Mouse (Mus musculus) liver, embryonic 16.5 days (tissue): ENCODE measurements around the gene Bdkrb2. TPM values are rescaled to one million over a fixed set of nuclear protein-coding genes. Genes with fewer than 3 reads are reported as not detected.

Experiments used
- ATAC-seq: fragments of 200-750 bp; cut with Nextera tagmentation; 2 replicates; pipeline ENCODE4 v1.8.0; 2017; ENCODE audit warnings: low read depth, mild to moderate bottlenecking, moderate number of reproducible peaks, moderate library complexity
- H3K27ac ChIP-seq: fragments of 300-500 bp; sonication (generic); 2 replicates; pipeline ENCODE4 v1.5.1; 2014; ENCODE audit warnings: mild to moderate bottlenecking, low read length
- H3K27me3 ChIP-seq: fragments of 300-500 bp; sonication (generic); 2 replicates; pipeline ENCODE4 v1.6.1; 2014; ENCODE audit warnings: low read depth, low read length, mixed read lengths; ENCODE audit not compliant: control insufficient read depth, insufficient read depth
- H3K36me3 ChIP-seq: fragments of 300-500 bp; sonication (generic); 2 replicates; pipeline ENCODE4 v1.6.1; 2014; ENCODE audit warnings: mild to moderate bottlenecking; ENCODE audit not compliant: control insufficient read depth, insufficient read depth
- H3K4me1 ChIP-seq: fragments of 300-500 bp; sonication (generic); 2 replicates; pipeline ENCODE4 v1.6.1; 2014; ENCODE audit warnings: low read depth, low read length, mixed read lengths; ENCODE audit not compliant: control insufficient read depth
- H3K4me2 ChIP-seq: fragments of 300-500 bp; sonication (generic); 2 replicates; pipeline ENCODE4 v1.6.1; 2014; ENCODE audit warnings: low read depth, low read length, mixed read lengths
- H3K4me3 ChIP-seq: fragments of 300-500 bp; sonication (generic); 2 replicates; pipeline ENCODE4 v1.5.1; 2014; ENCODE audit warnings: low read depth, mild to moderate bottlenecking, low read length
- H3K9ac ChIP-seq: fragments of 300-500 bp; sonication (generic); 2 replicates; pipeline ENCODE4 v1.6.1; 2014; ENCODE audit warnings: low read depth, low read length
- H3K9me3 ChIP-seq: fragments of 300-500 bp; sonication (generic); replicated peaks from 2 replicates; pipeline ENCODE4 v1.6.1; 2016; ENCODE audit warnings: low read length; ENCODE audit not compliant: control insufficient read depth
- WGBS: fragments of 180-500 bp; shearing (Covaris S2); extraction: QIAGEN DNeasy Blood & Tissue Kit; methylation state at CpG from one replicate; pipeline ENCODE4 v1.1.7; 2014; ENCODE audit not compliant: insufficient replicate concordance; 5-methylcytosine and 5-hydroxymethylcytosine counted together
- polyA plus RNA-seq: library from polyadenylated mRNA; unstranded; fragments of >200 nt; fragmentation: Nextera tagmentation; extraction: Ambion mirVana; gene quantifications from 2 replicates; pipeline ENCODE4 v1.2.1, GENCODE M21; 2015

The Bdkrb2 gene
- polyA plus RNA-seq, result 0.04 TPM in 1 of 2 replicates, not detected in the other

DNA sequence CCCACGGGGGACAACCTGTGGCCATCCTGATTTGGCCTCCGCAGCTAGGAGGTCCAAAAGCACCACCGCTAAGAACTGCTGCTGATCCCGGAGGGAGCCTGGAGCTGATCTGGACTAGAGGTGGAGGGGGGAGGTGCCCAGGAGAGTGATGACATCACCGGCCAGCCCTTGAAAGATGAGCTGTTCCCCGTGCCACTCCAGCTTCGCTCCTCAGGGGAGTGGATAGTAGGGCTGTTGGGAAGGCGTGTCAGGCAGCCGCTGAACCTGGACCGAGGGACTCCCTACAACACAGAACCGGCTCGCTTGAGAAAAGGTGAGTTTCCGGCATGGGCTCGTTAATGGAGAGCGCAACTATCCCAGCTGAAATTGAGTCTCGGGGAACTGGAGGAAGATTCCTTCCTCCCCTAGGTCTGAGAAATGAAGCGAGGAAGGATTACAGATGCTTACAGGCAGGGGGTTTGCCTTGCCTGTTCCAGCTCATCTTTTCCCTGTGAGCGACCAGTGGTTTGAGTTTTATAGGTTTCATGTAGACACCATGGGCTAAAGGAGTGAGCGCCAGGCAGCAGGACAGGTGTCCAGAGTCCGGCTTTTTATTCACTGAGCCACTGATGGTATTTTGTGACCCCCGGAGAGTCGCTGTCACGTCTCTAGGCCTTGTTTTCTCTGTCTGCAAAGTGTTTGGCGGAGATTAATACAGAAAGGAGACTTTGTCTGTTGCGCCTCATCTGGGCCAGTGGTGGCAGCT is at the start of gene Bdkrb2:
Gene Bdkrb2, plus strand, starts transcription at position 291 of the 745 bp plus-strand sequence.
- Histone ChIP-seq H3K36me3 (no peaks in the 10 kb centered on the region), H3K4me3 (no peak within 1 kb of the TSS), H3K27ac (no peak within 1 kb of the TSS), H3K4me1 (no peaks in the 10 kb centered on the region; the same call in 1 of the 2 replicates), H3K9ac (no peak within 1 kb of the TSS), H3K4me2 (no peak within 1 kb of the TSS), H3K27me3 (peaks cover 34% of the 10 kb centered on the region), H3K9me3 (no peaks in the 10 kb centered on the region)
- ATAC-seq, result no peak
- 8% methylated on average over 25 of the region's 25 CpGs for WGBS

DNA sequence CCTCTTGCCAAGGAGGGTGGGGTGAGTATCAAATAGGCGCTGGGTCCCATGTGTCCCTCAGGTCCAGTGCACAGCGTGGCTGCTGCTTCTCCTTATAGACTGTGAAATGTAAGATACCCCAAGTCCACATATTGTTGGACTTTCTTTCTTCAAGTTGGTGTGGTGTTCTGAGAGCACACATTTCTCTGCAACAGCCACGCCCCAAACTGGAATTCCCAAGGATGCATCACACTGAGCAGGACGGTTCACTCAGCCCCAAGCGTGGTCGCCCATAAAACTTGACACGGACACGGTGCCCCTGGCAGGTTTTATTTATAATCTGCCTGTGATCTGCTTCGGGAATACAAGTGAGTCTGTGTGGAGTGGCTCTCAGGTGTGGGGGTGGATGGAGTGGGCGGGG is 48.9 kb upstream of the Bdkrb2 start:
- WGBS, result 67% methylated on average over 10 of the region's 10 CpGs
- no peak for ATAC-seq
- Histone ChIP-seq H3K9ac (no peak overlapping the region), H3K4me3 (no peak overlapping the region), H3K4me2 (no peak overlapping the region), H3K4me1 (no peaks in the 10 kb centered on the region), H3K36me3 (no peaks in the 10 kb centered on the region), H3K9me3 (no peaks in the 10 kb centered on the region), H3K27ac (no peak overlapping the region), H3K27me3 (no peaks in the 10 kb centered on the region)

DNA sequence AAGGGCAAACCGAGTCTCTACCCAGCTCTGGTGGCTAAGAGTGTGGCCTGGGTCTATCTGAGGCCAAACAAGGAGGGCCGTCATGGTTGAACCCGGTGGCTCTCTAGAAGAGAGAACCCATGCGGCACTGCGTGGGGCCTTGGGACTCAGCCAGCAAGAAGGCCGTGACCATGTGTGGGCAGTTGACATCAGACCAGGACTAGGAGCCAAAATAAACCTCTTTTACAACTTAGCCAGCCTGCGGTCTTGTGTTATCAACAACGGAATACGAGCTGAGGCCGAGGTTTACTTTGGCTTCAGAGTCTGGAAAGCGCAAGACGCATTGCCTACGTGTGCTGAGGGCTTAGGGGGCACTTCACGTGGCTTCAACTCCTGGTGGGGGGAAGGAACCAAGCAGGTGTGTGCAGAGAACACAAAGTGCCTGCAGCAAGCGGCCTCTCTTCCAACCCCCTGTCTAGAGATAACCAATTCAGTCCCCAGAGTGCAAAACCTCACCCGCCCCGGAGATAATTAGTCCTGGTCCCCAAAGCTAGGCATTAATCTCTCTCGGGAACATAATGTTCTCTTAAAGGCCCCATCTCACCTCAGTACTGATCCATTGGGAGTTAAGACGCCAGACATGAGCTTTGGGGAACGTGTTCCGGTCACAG is 45.9 kb upstream of the Bdkrb2 start:
- Histone ChIP-seq H3K27me3 (no peaks in the 10 kb centered on the region), H3K4me3 (no peak overlapping the region), H3K4me2 (no peak overlapping the region), H3K9ac (no peak overlapping the region), H3K27ac (no peak overlapping the region), H3K4me1 (no peaks in the 10 kb centered on the region), H3K9me3 (no peaks in the 10 kb centered on the region), H3K36me3 (no peaks in the 10 kb centered on the region)
- 68% methylated on average over 21 of the region's 21 CpGs for WGBS
- no peak for ATAC-seq

DNA sequence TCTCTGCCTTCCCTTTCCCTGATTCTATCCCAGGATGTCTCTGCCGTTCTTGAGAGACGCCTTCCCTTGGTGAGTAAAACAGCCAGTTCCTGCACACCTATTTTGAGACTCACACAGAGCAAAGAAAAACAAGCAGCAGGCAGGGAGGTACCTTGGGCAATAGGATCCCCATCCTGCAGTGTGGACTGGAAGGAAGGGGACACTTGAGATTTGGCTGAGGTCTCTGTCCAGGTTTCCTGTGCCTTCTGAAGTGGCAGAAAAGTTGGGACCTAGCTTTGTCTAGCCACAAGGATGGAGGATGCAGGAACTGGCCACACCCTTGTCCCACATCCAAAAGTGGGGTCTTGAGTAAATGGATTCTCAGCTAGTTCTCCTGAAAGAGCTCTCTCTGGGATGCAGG is 43.2 kb upstream of the Bdkrb2 start:
- no peak overlapping the region for H3K4me3 ChIP-seq
- WGBS, result 50% methylated on average over 2 of the region's 2 CpGs
- H3K36me3 ChIP-seq, result no peaks in the 10 kb centered on the region
- H3K4me1 ChIP-seq, result no peaks in the 10 kb centered on the region
- no peak overlapping the region for H3K27ac ChIP-seq
- H3K9me3 ChIP-seq, result no peaks in the 10 kb centered on the region
- no peaks in the 10 kb centered on the region for H3K27me3 ChIP-seq
- H3K4me2 ChIP-seq, result no peak overlapping the region
- no peak for ATAC-seq
- H3K9ac ChIP-seq, result no peak overlapping the region

DNA sequence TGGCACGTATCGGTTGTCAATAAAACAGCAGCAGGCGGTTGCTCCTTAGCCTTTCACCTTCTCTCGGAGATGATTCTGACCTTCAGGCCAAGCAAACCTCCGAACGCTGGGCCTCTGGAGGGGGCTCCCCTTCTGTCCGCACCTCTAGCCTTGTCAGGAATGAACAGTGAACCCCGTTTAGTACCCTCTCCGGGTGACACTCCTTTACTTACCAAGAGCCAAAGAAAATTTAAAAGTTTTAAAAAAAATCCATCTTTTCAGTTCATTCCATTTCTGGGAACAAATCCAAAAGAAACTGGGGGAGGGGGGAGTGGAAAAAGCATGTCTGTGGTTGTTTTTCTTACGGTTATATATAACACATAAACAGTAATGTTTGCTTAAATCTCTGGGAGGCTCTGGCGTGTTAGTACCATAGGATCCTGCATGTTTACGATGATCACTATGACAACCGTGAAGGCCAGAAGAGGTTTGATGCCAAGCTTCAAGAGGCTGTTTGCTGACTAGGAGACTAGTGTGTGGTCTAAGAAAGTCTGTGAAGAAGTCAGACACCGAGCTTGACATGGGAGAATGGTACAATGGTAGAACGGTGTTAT is 41.8 kb upstream of the Bdkrb2 start:
- no peaks in the 10 kb centered on the region for H3K27me3 ChIP-seq
- H3K4me1 ChIP-seq, result no peaks in the 10 kb centered on the region
- H3K4me3 ChIP-seq, result no peak overlapping the region
- H3K4me2 ChIP-seq, result no peak overlapping the region
- no peak for ATAC-seq
- no peaks in the 10 kb centered on the region for H3K9me3 ChIP-seq
- H3K27ac ChIP-seq, result no peak overlapping the region
- H3K36me3 ChIP-seq, result no peaks in the 10 kb centered on the region
- no peak overlapping the region for H3K9ac ChIP-seq
- WGBS, result 76% methylated on average over 15 of the region's 15 CpGs

DNA sequence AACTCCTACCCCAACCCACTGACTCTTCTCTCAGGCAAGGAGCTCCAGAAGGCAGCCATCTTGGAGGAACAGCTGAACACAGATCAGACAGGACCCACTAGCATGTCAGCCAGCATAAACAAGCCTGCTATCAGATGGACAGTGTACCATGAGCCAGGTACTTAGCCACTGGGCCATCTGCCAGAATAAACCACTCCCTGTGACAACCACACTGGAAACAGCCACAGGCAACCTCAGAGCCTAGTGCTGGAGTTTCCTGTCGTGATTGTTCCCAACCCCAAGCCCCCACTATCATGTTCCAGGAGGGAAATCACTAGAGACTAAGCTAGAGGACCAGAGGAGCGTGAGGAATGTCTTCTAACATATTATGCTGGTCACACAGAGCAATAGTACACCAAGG is 39.3 kb upstream of the Bdkrb2 start:
- no peaks in the 10 kb centered on the region for H3K27me3 ChIP-seq
- no peaks in the 10 kb centered on the region for H3K36me3 ChIP-seq
- H3K9ac ChIP-seq, result no peak overlapping the region
- no peaks in the 10 kb centered on the region for H3K4me1 ChIP-seq
- H3K4me3 ChIP-seq, result no peak overlapping the region
- H3K27ac ChIP-seq, result no peak overlapping the region
- H3K9me3 ChIP-seq, result no peaks in the 10 kb centered on the region
- ATAC-seq, result no peak
- WGBS, result 37% methylated on average over 2 of the region's 2 CpGs
- no peak overlapping the region for H3K4me2 ChIP-seq

DNA sequence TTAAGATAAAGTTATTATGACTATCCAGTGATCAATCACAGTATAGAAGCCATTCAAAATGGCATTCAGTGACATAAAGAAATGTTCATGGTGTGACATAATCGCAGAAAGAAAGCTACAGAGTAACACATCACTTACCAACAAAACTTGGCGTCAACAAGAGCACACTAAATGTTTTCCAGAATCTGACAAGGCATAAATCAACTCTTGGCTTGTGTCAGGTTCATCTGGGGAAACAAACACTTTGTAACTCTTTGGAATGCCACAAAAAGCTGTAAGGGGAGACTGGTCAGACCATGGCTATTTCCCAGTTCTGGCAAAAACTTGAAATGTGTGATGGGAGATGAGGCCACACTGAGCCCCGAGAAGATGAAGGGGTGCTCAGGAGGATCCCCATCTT is 36.8 kb upstream of the Bdkrb2 start:
- H3K9ac ChIP-seq, result no peak overlapping the region
- H3K27ac ChIP-seq, result no peak overlapping the region
- 57% methylated on average over 3 of the region's 3 CpGs for WGBS
- ATAC-seq, result no peak
- H3K9me3 ChIP-seq, result no peaks in the 10 kb centered on the region
- H3K27me3 ChIP-seq, result no peaks in the 10 kb centered on the region
- H3K4me3 ChIP-seq, result no peak overlapping the region
- H3K4me2 ChIP-seq, result no peak overlapping the region
- H3K36me3 ChIP-seq, result no peaks in the 10 kb centered on the region
- no peaks in the 10 kb centered on the region for H3K4me1 ChIP-seq

DNA sequence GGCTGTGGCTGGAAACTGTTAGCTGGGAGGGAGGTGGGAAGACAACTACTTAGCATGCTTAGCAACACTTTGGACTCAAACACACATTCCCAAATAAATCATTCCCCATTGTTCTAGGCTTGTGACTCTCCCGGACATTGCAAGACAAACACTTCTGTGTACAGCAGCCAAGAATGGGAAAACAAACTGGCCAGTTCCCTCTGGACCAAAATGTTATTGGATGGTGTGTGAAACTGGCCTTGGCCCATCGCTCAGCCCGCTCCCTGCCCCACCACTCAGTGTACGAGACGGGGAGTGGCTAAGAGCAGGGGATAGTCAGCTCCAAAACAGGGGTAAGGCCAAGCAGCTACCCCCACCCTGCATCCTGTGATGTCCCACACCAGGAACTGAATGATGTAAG is 36.2 kb upstream of the Bdkrb2 start:
- Histone ChIP-seq H3K4me3 (no peak overlapping the region), H3K9me3 (no peaks in the 10 kb centered on the region), H3K27me3 (no peaks in the 10 kb centered on the region), H3K4me2 (no peak overlapping the region), H3K36me3 (no peaks in the 10 kb centered on the region), H3K27ac (no peak overlapping the region), H3K9ac (no peak overlapping the region), H3K4me1 (no peaks in the 10 kb centered on the region)
- ATAC-seq, result no peak
- WGBS, result 58% methylated on average over 5 of the region's 5 CpGs

DNA sequence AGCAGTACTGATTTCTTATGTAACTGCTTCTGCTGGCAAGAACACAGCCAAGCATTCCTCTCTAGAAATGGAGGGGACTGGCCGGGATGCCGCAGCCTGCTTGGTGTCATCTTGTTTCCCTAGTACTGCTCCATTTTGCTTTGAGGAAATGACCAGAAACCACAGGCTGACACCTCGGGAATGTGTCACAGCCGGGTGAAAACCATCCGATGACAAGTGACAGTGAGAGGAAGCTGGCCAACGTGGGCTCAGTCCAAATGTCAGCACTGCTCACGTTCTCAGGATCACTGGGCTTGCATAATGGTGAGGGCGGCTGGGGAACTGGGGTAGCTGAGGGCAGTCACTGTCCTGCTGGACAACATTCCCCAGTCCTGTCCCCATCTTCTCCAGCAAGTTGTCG is 33.5 kb upstream of the Bdkrb2 start:
- Histone ChIP-seq H3K9me3 (no peaks in the 10 kb centered on the region), H3K27ac (no peak overlapping the region), H3K4me1 (no peaks in the 10 kb centered on the region), H3K36me3 (no peaks in the 10 kb centered on the region), H3K9ac (no peak overlapping the region), H3K4me2 (no peak overlapping the region), H3K4me3 (no peak overlapping the region), H3K27me3 (no peaks in the 10 kb centered on the region)
- WGBS, result 16% methylated on average over 9 of the region's 9 CpGs
- no peak for ATAC-seq
